Mouse (Mus musculus) megakaryocyte, embryonic 14.5 days (primary cell): ENCODE data around the gene C1s2.

Source experiments
- FLI1 ChIP-seq: IDR thresholded peaks from 2 replicates; pipeline ENCODE4 v1.6.1; 2012; ENCODE audit warnings: low read length, inconsistent platforms, mixed read lengths
- GATA1 ChIP-seq: IDR thresholded peaks from 3 replicates; pipeline ENCODE4 v1.6.1; 2012; ENCODE audit warnings: mixed read lengths, low read length, inconsistent platforms, borderline replicate concordance

GRCm38 (mm10) chr6:124670281-124670900 lies 34.5 kb upstream of the C1s2 start:
- TF ChIP-seq GATA1 (no peak), FLI1 (no peak)
